Mouse (Mus musculus) limb, embryonic 14.5 days (tissue): Measurements from ENCODE around the gene Dhx16. TPM values are rescaled to one million over a fixed set of nuclear protein-coding genes. Genes with fewer than 3 reads are reported as not detected.
A peak's percentile ranks its signal among the peaks of the same experiment; 100 is the strongest.

Source experiments
- ATAC-seq: fragments of 200-750 bp; cut with Nextera tagmentation; 2 replicates; pipeline ENCODE4 v1.8.0; 2017; ENCODE audit warnings: low read depth, moderate number of reproducible peaks, moderate TSS enrichment; ENCODE audit not compliant: low FRiP score
- DNase-seq: peaks from one replicate; pipeline ENCODE4 v3.0.0-alpha.2; 2015; ENCODE audit warnings: low spot score
- H3K27ac ChIP-seq: fragments of 300-500 bp; sonication (generic); replicated peaks from 2 replicates; pipeline ENCODE4 v1.5.1; 2014; ENCODE audit warnings: low read depth, mild to moderate bottlenecking, low read length, moderate library complexity, mixed read lengths
- H3K27me3 ChIP-seq: fragments of 300-500 bp; sonication (generic); 2 replicates; pipeline ENCODE4 v1.6.1; 2014; ENCODE audit warnings: low read length, mixed read lengths; ENCODE audit not compliant: control insufficient read depth, insufficient read depth
- H3K36me3 ChIP-seq: fragments of 300-500 bp; sonication (generic); 2 replicates; pipeline ENCODE4 v1.6.1; 2014; ENCODE audit warnings: mild to moderate bottlenecking, low read length, moderate library complexity, mixed read lengths; ENCODE audit not compliant: control insufficient read depth, insufficient read depth
- H3K4me1 ChIP-seq: fragments of 300-500 bp; sonication (generic); 2 replicates; pipeline ENCODE4 v1.6.1; 2014; ENCODE audit warnings: antibody characterized with exemption, low read length, mixed read lengths; ENCODE audit not compliant: control insufficient read depth, insufficient read depth
- H3K4me2 ChIP-seq: fragments of 300-500 bp; sonication (generic); replicated peaks from 2 replicates; pipeline ENCODE4 v1.6.1; 2014; ENCODE audit warnings: low read depth, mild to moderate bottlenecking, low read length, moderate library complexity; ENCODE audit not compliant: severe bottlenecking
- H3K4me3 ChIP-seq: fragments of 300-500 bp; sonication (generic); replicated peaks from 2 replicates; pipeline ENCODE4 v1.5.1; 2014; ENCODE audit warnings: low read length
- H3K9ac ChIP-seq: fragments of 300-500 bp; sonication (generic); 2 replicates; pipeline ENCODE4 v1.6.1; 2014; ENCODE audit warnings: mild to moderate bottlenecking, low read depth, low read length, moderate library complexity; ENCODE audit not compliant: severe bottlenecking
- H3K9me3 ChIP-seq: fragments of 300-500 bp; sonication (generic); 2 replicates; pipeline ENCODE4 v1.6.1; 2016; ENCODE audit warnings: low read length; ENCODE audit not compliant: control insufficient read depth
- POLR2A ChIP-seq: fragments of 200-500 bp; IDR thresholded peaks from 2 replicates; pipeline ENCODE4 v1.8.0; 2012; ENCODE audit warnings: inconsistent platforms, mild to moderate bottlenecking, moderate library complexity, borderline replicate concordance; ENCODE audit not compliant: insufficient read depth, insufficient read length; ENCODE audit errors: extremely low read depth
- WGBS: fragments of 180-500 bp; shearing (Covaris S2); extraction: QIAGEN DNeasy Blood & Tissue Kit; methylation state at CpG from one replicate; pipeline ENCODE4 v1.1.7; 2014; 5-methylcytosine and 5-hydroxymethylcytosine counted together
- polyA plus RNA-seq, 2 experiments: library from polyadenylated mRNA; depleted of rRNA in 1 of 2; stranded (reverse) in 1 of 2; unstranded in 1 of 2; fragments of >200 nt; fragmentation: Nextera tagmentation in 1 of 2; extraction: Ambion mirVana in 1 of 2; gene quantifications; 2 replicates each; pipeline versions ENCODE4 v1.2.1 to v1.2.3; 2012 to 2014

Gene Dhx16
- polyA plus RNA-seq, 2 experiments = 40.0 to 78.6 TPM

GRCm38 (mm10) chr17:35909919-35910369, 30.3 kb downstream of the Dhx16 start, which contains the start of gene Atat1:
Gene Atat1, minus strand, starts transcription at chr17:35910075.
- H3K9me3 ChIP-seq = no peaks in the 10 kb centered on the region
- DNase-seq = peak; percentile 93
- peak within 1 kb of the TSS; percentile 74 for H3K9ac ChIP-seq
- peak; percentile 64; the same call in 1 of the 2 replicates for TF ChIP-seq POLR2A
- peak within 1 kb of the TSS; percentile 86 for H3K4me2 ChIP-seq
- H3K4me3 ChIP-seq = peak within 1 kb of the TSS; percentile 75
- WGBS = 5% methylated on average over 21 of the region's 25 CpGs
- H3K36me3 ChIP-seq = peaks cover 47% of the 10 kb centered on the region
- H3K27ac ChIP-seq = peak within 1 kb of the TSS; percentile 72; the same call in 1 of the 2 replicates
- ATAC-seq = peak; percentile 93
- peaks cover 6% of the 10 kb centered on the region; the same call in 1 of the 2 replicates for H3K4me1 ChIP-seq
- H3K27me3 ChIP-seq = no peaks in the 10 kb centered on the region

DNA sequence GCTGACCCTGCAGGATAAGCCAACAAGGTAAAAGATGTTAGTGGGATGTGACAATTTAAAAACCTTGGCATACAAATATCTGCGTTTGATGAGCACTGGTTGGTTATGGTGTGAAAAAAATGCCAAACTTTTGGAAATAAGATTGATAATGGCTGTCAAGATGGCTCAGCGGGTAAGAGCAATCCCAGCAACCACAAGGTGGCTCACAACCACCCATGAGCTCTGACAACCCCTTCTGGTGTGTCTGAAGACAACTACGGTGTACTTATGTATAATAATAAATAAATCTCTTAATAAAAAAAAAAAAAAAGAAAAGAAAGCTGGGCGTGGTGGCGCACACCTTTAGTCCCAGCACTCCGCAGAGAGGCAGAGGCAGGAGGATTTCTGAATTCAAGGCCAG, 35.4 kb downstream of the Dhx16 start:
- no peaks in the 10 kb centered on the region for H3K9me3 ChIP-seq
- peaks cover 35% of the 10 kb centered on the region for H3K36me3 ChIP-seq
- H3K27me3 ChIP-seq = no peaks in the 10 kb centered on the region
- H3K27ac ChIP-seq = no peak overlapping the region
- 83% methylated on average over 6 of the region's 6 CpGs for WGBS
- ATAC-seq (no peak), DNase-seq (no peak)
- no peak for TF ChIP-seq POLR2A
- H3K9ac ChIP-seq = no peak overlapping the region
- peak overlapping the region; percentile 74 for H3K4me3 ChIP-seq
- H3K4me1 ChIP-seq = peaks cover 11% of the 10 kb centered on the region
- H3K4me2 ChIP-seq = peak overlapping the region; percentile 77; the same call in 1 of the 2 replicates

GRCm38 (mm10) chr17:35915538-35916296, 36.1 kb downstream of the Dhx16 start:
- TF ChIP-seq POLR2A = no peak
- Histone ChIP-seq H3K9me3 (no peaks in the 10 kb centered on the region), H3K4me2 (peak overlapping the region; percentile 77), H3K27me3 (no peaks in the 10 kb centered on the region), H3K27ac (peak overlapping the region; percentile 76; the same call in 1 of the 2 replicates), H3K4me3 (peak overlapping the region; percentile 74), H3K9ac (peak overlapping the region; percentile 98), H3K4me1 (peaks cover 17% of the 10 kb centered on the region), H3K36me3 (peaks cover 37% of the 10 kb centered on the region)
- no peak for ATAC-seq
- DNase-seq = no peak
- WGBS = 5% methylated on average over 28 of the region's 28 CpGs

DNA sequence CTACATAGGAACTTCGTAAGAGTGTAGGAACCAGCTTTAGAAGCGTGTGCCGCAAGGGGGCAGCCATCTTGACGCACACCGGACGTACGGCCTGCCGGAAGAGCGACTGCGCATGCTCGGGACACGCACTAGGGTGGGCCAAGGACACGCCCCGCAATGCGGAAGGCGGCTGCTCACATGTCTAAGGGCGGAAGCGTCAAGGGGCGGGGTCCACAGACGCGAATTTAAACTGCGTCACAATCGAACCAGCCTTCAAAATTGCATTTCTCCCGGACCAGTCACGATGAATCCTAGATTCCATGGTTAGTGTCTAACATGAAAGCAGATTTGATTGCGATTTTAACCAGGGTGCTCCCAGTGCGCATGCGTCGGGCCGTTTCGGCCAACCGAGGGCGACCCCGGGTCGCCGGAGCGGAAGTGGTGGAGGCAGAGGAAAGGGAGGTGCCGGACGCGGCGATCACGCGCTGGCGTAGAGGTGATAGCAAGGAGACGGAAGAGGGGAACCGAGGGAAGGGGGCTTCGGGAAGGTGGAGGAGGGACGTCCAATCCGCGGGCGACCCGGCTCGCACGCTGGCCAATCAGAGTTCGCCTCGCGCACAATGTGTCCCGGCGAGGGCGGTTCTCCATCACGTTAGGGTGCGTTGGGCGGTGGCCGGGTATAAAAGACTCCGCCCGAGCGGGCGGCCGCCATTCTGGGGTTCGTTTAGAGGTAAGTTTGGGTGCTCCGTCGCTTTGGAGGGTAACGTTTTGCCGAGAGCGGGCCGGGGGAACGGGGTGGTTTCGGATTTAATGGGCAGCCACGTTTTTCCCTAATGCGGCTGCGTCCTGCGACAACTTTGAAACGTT, 36.9 kb downstream of the Dhx16 start, which contains the start of the genes Mrps18b and Ppp1r10:
Gene Mrps18b, minus strand, starts transcription at position 93 of the 846 bp plus-strand sequence.
Gene Ppp1r10, plus strand, starts transcription at position 138 of the 846 bp plus-strand sequence.
- Histone ChIP-seq H3K4me2 (peak within 1 kb of the TSS; percentile 77), H3K36me3 (peaks cover 37% of the 10 kb centered on the region), H3K4me1 (peaks cover 17% of the 10 kb centered on the region), H3K27me3 (no peaks in the 10 kb centered on the region), H3K9ac (peak within 1 kb of the TSS; percentile 98), H3K27ac (peak within 1 kb of the TSS; percentile 97), H3K9me3 (no peaks in the 10 kb centered on the region), H3K4me3 (peak within 1 kb of the TSS; percentile 74)
- peak; percentile 99; the same call in 1 of the 2 replicates for TF ChIP-seq POLR2A
- peak; percentile 98 for DNase-seq
- under 1% methylated on average over 81 of the region's 83 CpGs for WGBS
- peak; percentile 92 for ATAC-seq

GRCm38 (mm10) chr17:35917143-35917462, 37.5 kb downstream of the Dhx16 start:
- Histone ChIP-seq H3K4me2 (peak overlapping the region; percentile 77), H3K4me1 (peaks cover 17% of the 10 kb centered on the region), H3K9me3 (no peaks in the 10 kb centered on the region), H3K9ac (peak overlapping the region; percentile 98), H3K27ac (peak overlapping the region; percentile 97), H3K27me3 (no peaks in the 10 kb centered on the region), H3K36me3 (peaks cover 37% of the 10 kb centered on the region), H3K4me3 (peak overlapping the region; percentile 74)
- no peak for TF ChIP-seq POLR2A
- under 1% methylated on average over 8 of the region's 8 CpGs for WGBS
- DNase-seq (no peak), ATAC-seq (no peak)
